Mouse (Mus musculus) ES-E14 (cell line): ENCODE measurements around the gene Tiam1.

Experiments used
- CHD2 ChIP-seq: IDR thresholded peaks from 2 replicates; pipeline ENCODE4 v1.6.1; 2014; ENCODE audit warnings: mild to moderate bottlenecking, low read depth, low read length, inconsistent platforms
- HCFC1 ChIP-seq: IDR thresholded peaks from 2 replicates; pipeline ENCODE4 v1.6.1; 2012; ENCODE audit warnings: low read length, inconsistent platforms, borderline replicate concordance; ENCODE audit not compliant: insufficient read depth
- MAFK ChIP-seq: IDR thresholded peaks from 2 replicates; pipeline ENCODE4 v1.6.1; 2014; ENCODE audit warnings: mild to moderate bottlenecking, low read depth, low read length, inconsistent platforms; ENCODE audit not compliant: insufficient read depth
- ZNF384 ChIP-seq: IDR thresholded peaks from 2 replicates; pipeline ENCODE4 v1.6.1; 2012; ENCODE audit warnings: low read depth, low read length, inconsistent platforms

- TF ChIP-seq ZNF384 (no peak), HCFC1 (no peak), MAFK (no peak), CHD2 (no peak)
Measured at GRCm38 (mm10) chr16:90180975-90181374, 37.4 kb upstream of the Tiam1 start.
